Mouse (Mus musculus): ENCODE results near the gene Cadm2. TPM values are rescaled to one million over a fixed set of nuclear protein-coding genes. Genes with fewer than 3 reads are reported as not detected.

Gene Cadm2
- total RNA-seq, 2 experiments from 2014 or later, result 0.20 to 0.67 TPM

GRCm38 (mm10) chr16:67182958-67183357 is 437.8 kb downstream of the Cadm2 start:
- intact Hi-C loops (cut with DNase I), result no loop called here
- DNase-seq, result no peak

GRCm38 (mm10) chr16:67175386-67175785 is 445.3 kb downstream of the Cadm2 start:
- intact Hi-C loops (cut with DNase I), result no loop called here
- no peak for DNase-seq

DNA sequence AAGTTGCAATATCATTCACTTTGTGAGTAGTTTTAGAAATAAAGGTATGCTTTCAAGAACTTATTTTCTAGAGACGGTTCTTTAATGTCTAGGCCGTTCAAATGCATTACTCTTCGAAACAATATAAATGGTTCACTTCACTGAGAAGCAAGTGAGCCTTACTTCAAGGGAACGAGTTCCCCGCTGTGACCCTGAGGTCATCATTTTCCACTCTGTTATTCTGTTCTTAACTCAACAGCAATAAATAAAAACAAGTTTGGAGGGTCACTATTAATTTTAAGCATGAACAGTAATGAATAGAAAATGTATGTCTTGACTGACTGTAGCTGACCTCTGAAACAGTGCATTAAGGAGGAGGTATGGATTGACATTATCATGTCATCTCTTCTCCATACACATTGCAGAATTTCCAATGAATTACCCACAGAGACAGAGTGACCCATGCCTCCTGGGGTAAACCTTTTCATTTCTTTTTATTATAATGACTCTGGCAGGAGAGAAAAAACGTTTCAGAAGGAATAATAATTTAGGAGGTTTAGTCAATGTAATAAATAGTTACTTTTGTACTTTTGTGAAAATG is 458.4 kb downstream of the Cadm2 start:
- intact Hi-C loops (cut with DNase I), result no loop called here
- DNase-seq, result no peak

DNA sequence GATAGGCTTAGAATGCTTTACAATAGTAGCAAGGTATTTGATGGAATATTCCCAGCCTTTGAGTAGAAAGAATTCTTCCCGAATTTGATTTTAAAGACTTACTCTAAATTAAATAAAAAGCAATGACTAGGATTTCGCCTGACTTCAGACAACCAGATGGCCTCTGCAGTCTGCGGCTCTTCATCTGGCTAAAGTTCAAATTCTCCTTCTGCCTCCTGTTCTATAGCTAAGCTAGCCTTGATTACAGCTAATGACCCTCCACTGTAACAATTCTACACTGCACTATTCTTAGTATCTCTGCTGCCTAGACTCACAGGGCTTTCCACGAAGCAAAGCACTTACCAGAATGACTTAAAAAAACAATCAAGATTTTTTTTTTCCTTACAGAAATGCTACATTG is 495.9 kb downstream of the Cadm2 start:
- intact Hi-C loops (cut with DNase I), result no loop called here
- DNase-seq, result no peak

- intact Hi-C loops (cut with DNase I), result no loop called here
- DNase-seq, result no peak
These were observed 498.2 kb downstream of the Cadm2 start for GRCm38 (mm10) chr16:67122532-67122931.

DNA sequence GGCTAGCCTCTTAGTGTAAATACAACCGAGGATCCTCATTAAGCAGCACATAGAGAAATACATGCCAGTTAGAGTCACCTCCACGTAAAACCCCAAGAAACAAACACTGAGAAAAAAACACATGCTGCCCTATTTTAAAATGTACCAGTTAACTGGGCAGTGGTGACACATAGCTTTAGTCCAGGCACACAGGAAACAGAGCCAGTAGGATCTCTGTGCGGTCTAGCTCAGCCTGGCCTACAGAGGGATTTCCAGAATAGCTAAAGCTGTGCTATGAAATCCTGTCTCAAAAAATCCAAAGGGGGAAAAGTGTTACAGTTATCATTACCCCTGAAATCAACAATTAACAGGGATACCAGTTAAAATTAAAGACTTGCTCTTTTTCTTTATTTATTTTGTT is 498.9 kb downstream of the Cadm2 start:
- no peak for DNase-seq
- intact Hi-C loops (cut with DNase I), result no loop called here

- no peak for DNase-seq
- intact Hi-C loops (cut with DNase I), result no loop called here
These were observed 514.1 kb downstream of the Cadm2 start for GRCm38 (mm10) chr16:67106478-67107061.

- intact Hi-C loops (cut with DNase I), result no loop called here
These were observed 524.0 kb downstream of the Cadm2 start for GRCm38 (mm10) chr16:67096706-67097105.

GRCm38 (mm10) chr16:67095916-67096315 is 524.8 kb downstream of the Cadm2 start:
- no peak for DNase-seq
- intact Hi-C loops (cut with DNase I), result no loop called here

More at GRCm38 (mm10) chr16:67096706-67097105, 524.0 kb downstream of the Cadm2 start:
- peak in 1 of 2 experiments; percentile 1 for DNase-seq

GRCm38 (mm10) chr16:67089747-67090146 is 531.0 kb downstream of the Cadm2 start:
- no peak for DNase-seq
- intact Hi-C loops (cut with DNase I), result no loop called here

DNA sequence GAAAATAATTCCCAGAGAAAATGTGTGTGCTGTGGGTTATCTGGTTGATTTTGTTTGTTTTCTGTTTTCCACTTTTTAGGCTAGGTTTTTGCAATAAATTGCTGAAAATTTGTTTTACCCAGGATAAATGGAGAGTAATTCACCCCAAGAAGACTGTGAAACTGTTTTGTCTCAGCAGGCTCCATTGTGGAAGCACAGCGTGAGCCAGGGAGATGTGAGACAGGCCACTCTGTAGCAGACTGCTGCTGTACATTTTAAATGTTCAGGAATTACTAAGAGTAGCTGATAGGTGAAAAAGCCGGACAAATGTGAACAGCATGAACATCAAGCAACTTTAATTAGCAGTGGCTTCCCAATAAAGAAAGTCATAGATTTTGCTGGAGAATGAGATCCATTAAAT is 541.4 kb downstream of the Cadm2 start:
- no peak for DNase-seq
- intact Hi-C loops (cut with DNase I), result no loop called here

- no peak for DNase-seq
- intact Hi-C loops (cut with DNase I), result no loop called here
These were observed 544.4 kb downstream of the Cadm2 start for GRCm38 (mm10) chr16:67076169-67076895.

DNA sequence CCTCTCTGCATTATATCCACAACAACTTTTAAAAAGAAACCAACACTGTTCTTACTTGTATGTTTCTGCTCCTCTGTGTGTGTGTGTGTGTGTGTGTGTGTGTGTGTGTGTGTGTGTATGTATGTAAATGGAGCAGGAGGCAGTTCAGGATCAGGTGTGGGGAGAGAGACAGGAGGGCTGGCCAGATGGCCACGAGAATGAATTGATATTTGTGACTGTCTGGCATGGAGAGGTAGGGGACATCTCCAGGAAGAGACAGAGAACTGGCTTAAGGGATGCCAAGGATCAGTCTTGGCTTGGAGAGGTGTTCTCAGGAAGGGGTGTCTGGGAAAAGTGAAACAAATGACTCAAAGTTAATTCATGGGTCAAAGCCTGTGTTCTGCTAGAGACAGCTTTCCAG is 552.2 kb downstream of the Cadm2 start:
- no peak for DNase-seq
- intact Hi-C loops (cut with DNase I), result no loop called here

DNA sequence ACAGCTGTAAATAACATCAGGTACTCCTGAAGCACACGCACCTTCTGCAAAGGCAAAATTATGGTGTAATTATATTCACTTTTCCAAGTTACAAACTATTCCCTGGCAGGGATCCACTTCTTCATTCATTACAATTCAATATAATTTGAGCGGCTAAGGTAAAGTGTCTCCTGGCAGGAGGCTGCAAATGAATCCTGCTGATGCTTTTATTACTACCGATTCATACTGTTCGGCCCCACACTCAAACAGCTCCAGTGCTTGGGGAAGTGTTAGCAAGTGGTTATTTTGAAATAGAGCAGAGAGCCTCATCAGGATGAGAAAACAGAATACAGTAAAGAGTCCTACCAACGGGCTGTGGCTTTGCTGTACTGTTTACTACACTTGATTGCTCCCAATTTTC is 589.8 kb downstream of the Cadm2 start:
- intact Hi-C loops (cut with DNase I), result no loop called here
- no peak for DNase-seq

- no peak for DNase-seq
These were observed 600.9 kb downstream of the Cadm2 start for GRCm38 (mm10) chr16:67019856-67020255.

DNA sequence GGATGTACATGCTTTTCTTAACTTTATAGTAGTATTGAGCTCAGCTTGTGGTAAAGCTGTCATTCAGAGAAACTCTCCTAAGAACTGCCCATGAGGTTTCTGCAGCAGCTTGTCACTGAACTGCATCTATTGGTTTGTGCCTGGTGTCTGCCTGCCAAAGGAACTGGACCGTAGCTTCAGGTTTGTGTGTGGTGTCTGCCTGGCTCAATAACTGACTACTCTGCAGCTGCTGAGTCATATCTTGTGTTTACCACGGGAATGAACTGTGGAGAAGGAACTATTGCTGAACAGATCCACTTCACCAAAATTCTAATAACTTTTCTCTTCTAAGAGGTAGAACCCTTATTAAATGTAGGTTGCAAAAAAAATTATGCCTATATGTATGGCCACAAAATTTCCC is 603.0 kb downstream of the Cadm2 start:
- DNase-seq, result no peak
- intact Hi-C loops (cut with DNase I), result no loop called here

More at GRCm38 (mm10) chr16:67019856-67020255, 600.9 kb downstream of the Cadm2 start:
- intact Hi-C loops (cut with DNase I), result no loop called here

DNA sequence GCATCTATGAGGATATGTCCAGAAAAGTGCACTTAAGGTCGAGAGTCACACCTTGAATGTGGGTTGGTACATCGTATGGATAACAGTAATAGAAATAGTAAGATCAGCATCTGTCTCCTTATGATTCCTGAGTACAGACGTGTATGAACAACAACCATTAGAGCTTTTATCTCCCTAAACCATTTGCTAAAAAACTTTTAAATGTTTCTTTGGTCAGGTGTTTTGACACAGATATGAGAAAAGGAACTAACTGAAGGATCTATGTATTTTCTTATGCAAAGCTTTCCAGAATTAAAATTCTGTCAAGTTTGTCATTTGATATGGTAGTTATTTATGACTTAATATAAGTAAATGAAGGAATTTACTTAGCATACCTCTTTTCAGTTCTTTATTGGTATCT is 617.5 kb downstream of the Cadm2 start:
- no peak for DNase-seq
- intact Hi-C loops (cut with DNase I), result no loop called here

- intact Hi-C loops (cut with DNase I), result no loop called here
- no peak for DNase-seq
These were observed 619.0 kb downstream of the Cadm2 start for GRCm38 (mm10) chr16:67001707-67002106.

DNA sequence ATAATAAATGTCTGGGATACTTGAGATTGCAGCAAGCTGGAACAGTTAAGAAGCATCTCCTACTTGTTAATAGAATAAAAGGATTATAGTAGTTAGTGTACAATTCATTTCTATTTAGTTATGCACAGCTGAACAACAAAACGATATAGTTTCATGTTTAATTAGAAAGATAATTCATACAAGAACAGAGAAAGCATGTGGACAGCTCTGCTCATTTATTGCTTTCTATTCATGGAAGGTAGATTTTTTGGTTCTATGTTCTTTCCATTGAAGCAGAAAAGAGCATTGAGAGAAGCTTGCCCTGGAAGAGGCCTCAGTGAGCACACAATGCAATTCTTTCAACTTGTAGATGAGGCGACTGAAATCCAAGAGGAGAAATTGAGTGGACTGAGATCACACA is 623.2 kb downstream of the Cadm2 start:
- no peak for DNase-seq

GRCm38 (mm10) chr16:66987741-66988140 is 633.0 kb downstream of the Cadm2 start:
- intact Hi-C loops (cut with DNase I), result no loop called here

More for the DNA sequence above, 623.2 kb downstream of the Cadm2 start:
- intact Hi-C loops (cut with DNase I), result no loop called here

GRCm38 (mm10) chr16:66986879-66987278 is 633.8 kb downstream of the Cadm2 start:
- intact Hi-C loops (cut with DNase I), result no loop called here
- DNase-seq, result no peak

More at GRCm38 (mm10) chr16:66987741-66988140, 633.0 kb downstream of the Cadm2 start:
- DNase-seq, result no peak

- intact Hi-C loops (cut with DNase I), result no loop called here
- no peak for DNase-seq
These were observed 649.8 kb downstream of the Cadm2 start for GRCm38 (mm10) chr16:66970912-66971311.
